Mouse (Mus musculus) left cerebral cortex, adult 18-20 months (tissue): ENCODE results near the gene Olfr901. TPM values are rescaled to one million over a fixed set of nuclear protein-coding genes. Genes with fewer than 3 reads are reported as not detected.
"Not testable (repeated sequence)": the region's sequence is repeated elsewhere in the genome, so short reads cannot be mapped to it uniquely, and the experiment has no call there.

ENCODE experiments used
- DNase-seq, 2 experiments: peaks; one replicate each; pipeline ENCODE4 v3.0.0; 2021 to 2022; ENCODE audit warnings: low spot score in 2 of 2, mixed read lengths in 1 of 2
- long read RNA-seq, 2 experiments: library from polyadenylated mRNA; stranded (forward); transcript quantifications; one replicate each; pipeline ENCODE4 v2.0.0; 2021
- total RNA-seq, 2 experiments: library from RNA; stranded (reverse); gene quantifications; 2 replicates each; pipeline ENCODE4 v1.2.3; 2021

Olfr901 gene
- not detected for total RNA-seq
- long read RNA-seq, experiment 1 = 0 reads
- long read RNA-seq, experiment 2 = 0 reads

GRCm38 (mm10) chr9:38429155-38429554 is at the start of gene Olfr901:
TSS of gene Olfr901 (plus strand) at chr9:38429455.
- DNase-seq = no peak

GRCm38 (mm10) chr9:38401398-38401797 is 27.9 kb upstream of the Olfr901 start, which contains the start of gene Olfr147:
TSS of gene Olfr147 (plus strand) at chr9:38401698.
- DNase-seq = no peak

GRCm38 (mm10) chr9:38407502-38407901 is 21.8 kb upstream of the Olfr901 start:
- DNase-seq = not testable (repeated sequence)

- DNase-seq = not testable (repeated sequence)
These were observed 15.8 kb upstream of the Olfr901 start for GRCm38 (mm10) chr9:38413502-38413901.

- no peak for DNase-seq
These were observed 5.5 kb upstream of the Olfr901 start for GRCm38 (mm10) chr9:38423801-38424200.

GRCm38 (mm10) chr9:38427026-38427425 is 2.2 kb upstream of the Olfr901 start:
- DNase-seq = no peak

GRCm38 (mm10) chr9:38447352-38447751 is 18.1 kb downstream of the Olfr901 start, which contains the start of gene Olfr902:
TSS of gene Olfr902 (plus strand) at chr9:38447652.
- DNase-seq = no peak

GRCm38 (mm10) chr9:38462844-38463243 is 33.6 kb downstream of the Olfr901 start, which contains the start of gene Olfr904:
TSS of gene Olfr904 (plus strand) at chr9:38463144.
- no peak for DNase-seq

GRCm38 (mm10) chr9:38470807-38471206 is 41.6 kb downstream of the Olfr901 start, which contains the start of gene Olfr905:
TSS of gene Olfr905 (plus strand) at chr9:38471107.
- DNase-seq = no peak

Other genes with a start within 250 kb of the Olfr901 start
- not detected for gene Olfr891, start 248.6 kb upstream of the Olfr901 start, total RNA-seq
- gene Olfr893, start 221.1 kb upstream of the Olfr901 start, total RNA-seq = not detected
- gene Olfr894, start 211.4 kb upstream of the Olfr901 start, total RNA-seq = not detected
- not detected for gene Olfr143, start 176.7 kb upstream of the Olfr901 start, total RNA-seq
- not detected for gene Olfr895, start 161.6 kb upstream of the Olfr901 start, total RNA-seq
- not detected for gene Olfr896-ps1, start 138.3 kb upstream of the Olfr901 start, total RNA-seq
- gene Olfr25, start 100.4 kb upstream of the Olfr901 start, total RNA-seq = not detected
- not detected for gene Olfr898, start 81.0 kb upstream of the Olfr901 start, total RNA-seq
- gene Olfr250, start 62.6 kb upstream of the Olfr901 start, total RNA-seq = not detected
- gene Olfr251, start 52.4 kb upstream of the Olfr901 start, total RNA-seq = not detected
- not detected for gene Olfr147, start 27.8 kb upstream of the Olfr901 start, total RNA-seq
- not detected for gene Olfr902, start 18.2 kb downstream of the Olfr901 start, total RNA-seq
- not detected for gene Olfr904, start 33.7 kb downstream of the Olfr901 start, total RNA-seq
- gene Olfr905, start 41.7 kb downstream of the Olfr901 start, total RNA-seq = under 1 TPM in 1 of 2 experiments, not detected in 1; 0.07 TPM
- gene Olfr906, start 57.6 kb downstream of the Olfr901 start, total RNA-seq = not detected
- gene Olfr907, start 66.3 kb downstream of the Olfr901 start, total RNA-seq = not detected
- not detected for gene Olfr911-ps1, start 92.1 kb downstream of the Olfr901 start, total RNA-seq
- gene Olfr910, start 108.4 kb downstream of the Olfr901 start, total RNA-seq = not detected
- gene Olfr912, start 150.7 kb downstream of the Olfr901 start, total RNA-seq = not detected
- not detected for gene Olfr913, start 163.3 kb downstream of the Olfr901 start, total RNA-seq
- gene Olfr914, start 175.6 kb downstream of the Olfr901 start, total RNA-seq = not detected
- not detected for gene Olfr916, start 230.4 kb downstream of the Olfr901 start, total RNA-seq
- not detected for gene Olfr917, start 236.4 kb downstream of the Olfr901 start, total RNA-seq
- gene Olfr918, start 245.1 kb downstream of the Olfr901 start, total RNA-seq = not detected